Comparison of ENCODE assay signal across 9 mouse cellular contexts in genomic region chr9:74530317-74530716, GRCm38 (mm10).
DNase-seq lines count a peak whose midpoint lies in the region; ATAC-seq and TF ChIP-seq lines count a peak whose summit lies in the region.
"Had no signal": no experiment of that assay in that cellular context is flagged by ENCODE, and none has a peak within 500 bp of the region (broad histone marks: within the 10 kb centered on the region; RNA-seq: fewer than 3 reads in every experiment).

No protein-coding gene starts in this region.

- peak; percentile 34 for DNase-seq in kidney, adult 9 months
- DNase-seq in kidney, adult 11 months = no peak
- DNase-seq in brain, embryonic 14.5 days (ENCODE audit: low read depth) = peak; percentile 89
- peak; percentile 73 to 89 for DNase-seq in layer of hippocampus, adult 18-20 months (ENCODE audit: low spot score in 2 of 2)
- DNase-seq in lung, postnatal 0 days (ENCODE audit: low spot score) = peak; percentile 6
- peak; percentile 62 for DNase-seq in right cerebral cortex, adult 18-20 months

- no peak for TF ChIP-seq POLR2A in brain, embryonic 14.5 days (IDR thresholded peaks at IDR 0.05; ENCODE audit: borderline replicate concordance, extremely low read depth, insufficient read depth, insufficient read length, poor library complexity, severe bottlenecking)

- TF ChIP-seq EP300 in lung, postnatal 0 days (IDR thresholded peaks at IDR 0.05) = no peak

- H3K27ac ChIP-seq in forebrain, embryonic 13.5 days = no peak overlapping the region
- no peak overlapping the region for H3K27ac ChIP-seq in lung, postnatal 0 days (ENCODE audit: low read length)
- H3K27ac ChIP-seq: embryonic facial prominence, embryonic 13.5 days had no signal

- peaks cover 11% of the 10 kb centered on the region; the same call in 1 of the 2 replicates for H3K4me1 ChIP-seq in forebrain, embryonic 13.5 days
- no peaks in the 10 kb centered on the region for H3K4me1 ChIP-seq in lung, postnatal 0 days (ENCODE audit: insufficient read depth, low read depth, low read length)
- H3K4me1 ChIP-seq: embryonic facial prominence, embryonic 13.5 days had no signal

- no peak overlapping the region for H3K9ac ChIP-seq in forebrain, embryonic 13.5 days
- H3K9ac ChIP-seq in lung, postnatal 0 days (replicated peaks; ENCODE audit: low read depth) = no peak overlapping the region
- H3K9ac ChIP-seq: embryonic facial prominence, embryonic 13.5 days had no signal

- no peaks in the 10 kb centered on the region for H3K36me3 ChIP-seq in forebrain, embryonic 13.5 days (ENCODE audit: poor library complexity, severe bottlenecking)
- H3K36me3 ChIP-seq in lung, postnatal 0 days (ENCODE audit: insufficient read depth, low read length) = no peaks in the 10 kb centered on the region
- H3K36me3 ChIP-seq: embryonic facial prominence, embryonic 13.5 days had no signal

- peak overlapping the region; percentile 39 for H3K4me2 ChIP-seq in forebrain, embryonic 13.5 days
- no peak overlapping the region for H3K4me2 ChIP-seq in lung, postnatal 0 days (replicated peaks; ENCODE audit: low read depth, low read length)
- H3K4me2 ChIP-seq: embryonic facial prominence, embryonic 13.5 days had no signal

- 8% methylated on average over 10 of the region's 10 CpGs for WGBS in forebrain, embryonic 13.5 days
- WGBS in lung, postnatal 0 days = 12% methylated on average over 10 of the region's 10 CpGs

- no peaks in the 10 kb centered on the region for H3K9me3 ChIP-seq in forebrain, embryonic 13.5 days (replicated peaks)
- H3K9me3 ChIP-seq in lung, postnatal 0 days (ENCODE audit: low read length) = no peaks in the 10 kb centered on the region
- H3K9me3 ChIP-seq: embryonic facial prominence, embryonic 13.5 days had no signal

- TF ChIP-seq CTCF in brain, embryonic 14.5 days (IDR thresholded peaks at IDR 0.05; ENCODE audit: borderline replicate concordance, extremely low read depth, insufficient read depth, insufficient read length) = peak; percentile 99
- peak; percentile 78 for TF ChIP-seq CTCF in lung, postnatal 0 days (IDR thresholded peaks at IDR 0.05)

- no peaks in the 10 kb centered on the region for H3K27me3 ChIP-seq in forebrain, embryonic 13.5 days
- H3K27me3 ChIP-seq in lung, postnatal 0 days (replicated peaks; ENCODE audit: insufficient read depth, low read length) = no peaks in the 10 kb centered on the region; the same call in 1 of the 2 replicates

- peak; percentile 78 for ATAC-seq in forebrain, embryonic 13.5 days
- no peak for ATAC-seq in lung, postnatal 0 days
- ATAC-seq in activated CD4-positive, CD25-positive, alpha-beta regulatory T cell, adult 4 months = no peak

- no peak overlapping the region for H3K4me3 ChIP-seq in forebrain, embryonic 13.5 days
- H3K4me3 ChIP-seq in lung, postnatal 0 days (ENCODE audit: low read depth, low read length) = no peak overlapping the region
- H3K4me3 ChIP-seq: embryonic facial prominence, embryonic 13.5 days had no signal
